In the genomic region with DNA sequence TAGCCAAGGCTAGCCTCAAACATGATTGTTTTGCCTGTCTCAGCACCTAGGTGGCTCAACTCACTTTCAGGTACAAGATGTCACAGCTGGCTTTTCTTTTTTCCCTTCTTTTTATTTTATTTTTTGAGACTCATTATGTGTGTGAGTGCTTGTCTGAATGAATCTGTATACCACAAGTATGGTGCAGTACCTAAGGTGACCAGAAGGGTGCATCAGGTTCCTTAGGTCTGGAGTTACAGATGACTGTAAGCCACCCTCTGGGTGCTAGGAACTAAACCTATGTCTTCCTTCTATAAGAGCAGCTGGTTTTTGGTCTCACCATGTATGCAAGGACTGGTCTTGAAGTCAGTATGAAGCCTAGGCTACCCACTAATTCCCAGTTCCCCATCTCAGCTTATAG, we compare ENCODE assay signal across 13 mouse cellular contexts. TPM values are rescaled to one million over a fixed set of nuclear protein-coding genes. Genes with fewer than 3 reads are reported as not detected.
DNase-seq lines count a peak whose midpoint lies in the region; ATAC-seq and TF ChIP-seq lines count a peak whose summit lies in the region.
"Had no signal": no experiment of that assay in that cellular context is flagged by ENCODE, and none has a peak within 500 bp of the region (broad histone marks: within the 10 kb centered on the region; RNA-seq: fewer than 3 reads in every experiment).

No protein-coding gene starts in this region.

- TF ChIP-seq CTCF in liver, postnatal 0 days (IDR thresholded peaks at IDR 0.05; ENCODE audit: low read depth), result peak; percentile 63

- H3K4me1 ChIP-seq in liver, postnatal 0 days (ENCODE audit: insufficient read depth), result no peaks in the 10 kb centered on the region
- no peaks in the 10 kb centered on the region for H3K4me1 ChIP-seq in liver, embryonic 12.5 days
- no peaks in the 10 kb centered on the region for H3K4me1 ChIP-seq in limb, embryonic 10.5 days

- peak; percentile 52 for DNase-seq in CD4-positive, CD25-positive, alpha-beta regulatory T cell, adult 2 months (ENCODE audit: low read depth, low spot score)
- DNase-seq in liver, postnatal 0 days, result no peak
- peak; percentile 73 for DNase-seq in R1 (ENCODE audit: low read depth, low spot score)
- DNase-seq in retina, postnatal 1 day, result peak; percentile 40
- DNase-seq in limb, embryonic 10.5 days (ENCODE audit: low spot score), result no peak
- no peak for DNase-seq in kidney, postnatal 4 days
- DNase-seq: cerebellum, adult 9-10 months; heart, postnatal 14 days; lung, postnatal 14 days had no signal

- no peak overlapping the region for H3K9ac ChIP-seq in liver, postnatal 0 days (replicated peaks)
- no peak overlapping the region for H3K9ac ChIP-seq in liver, embryonic 12.5 days
- H3K9ac ChIP-seq: neural tube, embryonic 13.5 days had no signal

- no peaks in the 10 kb centered on the region for H3K9me3 ChIP-seq in liver, postnatal 0 days (ENCODE audit: low read length)
- H3K9me3 ChIP-seq in liver, embryonic 12.5 days (replicated peaks), result no peaks in the 10 kb centered on the region
- no peaks in the 10 kb centered on the region for H3K9me3 ChIP-seq in limb, embryonic 10.5 days (replicated peaks)
- H3K9me3 ChIP-seq: neural tube, embryonic 13.5 days had no signal

- H3K4me2 ChIP-seq in liver, postnatal 0 days (ENCODE audit: low read depth, low read length), result no peak overlapping the region
- H3K4me2 ChIP-seq in liver, embryonic 12.5 days, result no peak overlapping the region
- H3K4me2 ChIP-seq: neural tube, embryonic 13.5 days had no signal

- no peaks in the 10 kb centered on the region for H3K27me3 ChIP-seq in liver, postnatal 0 days (ENCODE audit: insufficient read depth, low read length)
- no peaks in the 10 kb centered on the region for H3K27me3 ChIP-seq in liver, embryonic 12.5 days (replicated peaks)
- no peaks in the 10 kb centered on the region for H3K27me3 ChIP-seq in limb, embryonic 10.5 days (ENCODE audit: low read depth, poor library complexity, severe bottlenecking)
- H3K27me3 ChIP-seq: neural tube, embryonic 13.5 days had no signal

- H3K4me3 ChIP-seq in liver, postnatal 0 days (ENCODE audit: low read depth, low read length), result no peak overlapping the region
- H3K4me3 ChIP-seq in liver, embryonic 12.5 days, result no peak overlapping the region
- no peak overlapping the region for H3K4me3 ChIP-seq in limb, embryonic 10.5 days
- H3K4me3 ChIP-seq: neural tube, embryonic 13.5 days had no signal

- no peak for TF ChIP-seq EP300 in liver, postnatal 0 days (IDR thresholded peaks at IDR 0.05; ENCODE audit: low read depth)

- H3K36me3 ChIP-seq in liver, postnatal 0 days (replicated peaks; ENCODE audit: insufficient read depth, low read length), result peaks cover 92% of the 10 kb centered on the region
- peaks cover 99% of the 10 kb centered on the region for H3K36me3 ChIP-seq in liver, embryonic 12.5 days
- H3K36me3 ChIP-seq in limb, embryonic 10.5 days, result peaks cover 96% of the 10 kb centered on the region

- no peak for ATAC-seq in CD4-positive, CD25-positive, alpha-beta regulatory T cell, adult 4 months
- no peak for ATAC-seq in liver, postnatal 0 days
- ATAC-seq in liver, embryonic 12.5 days, result no peak

- no peak overlapping the region for H3K27ac ChIP-seq in liver, postnatal 0 days (ENCODE audit: low read depth)
- no peak overlapping the region for H3K27ac ChIP-seq in liver, embryonic 12.5 days
- H3K27ac ChIP-seq in limb, embryonic 10.5 days, result no peak overlapping the region
- H3K27ac ChIP-seq: neural tube, embryonic 13.5 days had no signal

RNA-seq across cellular contexts. Expression of a gene that starts 19.8 kb away (rescaled TPM):
- polyA plus RNA-seq in CD4-positive, CD25-positive, alpha-beta regulatory T cell, adult 4 months (2017; shearing (Covaris generic)), result 10 to 100 TPM; 17.6 to 18.2 TPM
- polyA plus RNA-seq in liver, postnatal 0 days (2015; fragmentation: Nextera tagmentation; extraction: Ambion mirVana), result 28.6 and 31.9 TPM in 2 replicates
- polyA plus RNA-seq in liver, embryonic 12.5 days (2016; fragmentation: Nextera tagmentation; extraction: Ambion mirVana), result 93.4 and 96.3 TPM in 2 replicates
- polyA plus RNA-seq in limb, embryonic 10.5 days (2016; fragmentation: Nextera tagmentation; extraction: Ambion mirVana), result 128 and 138 TPM in 2 replicates

RNA-seq across cellular contexts. Expression of a gene that starts 30.4 kb away (rescaled TPM):
- polyA plus RNA-seq in CD4-positive, CD25-positive, alpha-beta regulatory T cell, adult 4 months (2017; shearing (Covaris generic)), result not detected
- not detected in 2 replicates for polyA plus RNA-seq in liver, postnatal 0 days (2015; fragmentation: Nextera tagmentation; extraction: Ambion mirVana)
- polyA plus RNA-seq in liver, embryonic 12.5 days (2016; fragmentation: Nextera tagmentation; extraction: Ambion mirVana), result not detected in 2 replicates
- not detected in 2 replicates for polyA plus RNA-seq in limb, embryonic 10.5 days (2016; fragmentation: Nextera tagmentation; extraction: Ambion mirVana)
- polyA plus RNA-seq: kidney, embryonic 16.5 days had no signal

RNA-seq across cellular contexts. Expression of a gene that starts 38.5 kb away (rescaled TPM):
- under 1 TPM in 1 of 2 experiments, not detected in 1; 0.52 TPM for polyA plus RNA-seq in CD4-positive, CD25-positive, alpha-beta regulatory T cell, adult 4 months (2017; shearing (Covaris generic))
- polyA plus RNA-seq in liver, postnatal 0 days (2015; fragmentation: Nextera tagmentation; extraction: Ambion mirVana), result 0.38 and 0.54 TPM in 2 replicates
- polyA plus RNA-seq in liver, embryonic 12.5 days (2016; fragmentation: Nextera tagmentation; extraction: Ambion mirVana), result 1.8 and 2.0 TPM in 2 replicates
- 1.1 TPM in 2 replicates for polyA plus RNA-seq in limb, embryonic 10.5 days (2016; fragmentation: Nextera tagmentation; extraction: Ambion mirVana)

RNA-seq across cellular contexts. Expression of a gene that starts 41.0 kb away (rescaled TPM):
- polyA plus RNA-seq in CD4-positive, CD25-positive, alpha-beta regulatory T cell, adult 4 months (2017; shearing (Covaris generic)), result not detected
- polyA plus RNA-seq in liver, postnatal 0 days (2015; fragmentation: Nextera tagmentation; extraction: Ambion mirVana), result 0.14 TPM in 1 of 2 replicates, not detected in the other
- polyA plus RNA-seq in liver, embryonic 12.5 days (2016; fragmentation: Nextera tagmentation; extraction: Ambion mirVana), result 0.41 and 1.2 TPM in 2 replicates
- not detected in 2 replicates for polyA plus RNA-seq in limb, embryonic 10.5 days (2016; fragmentation: Nextera tagmentation; extraction: Ambion mirVana)

RNA-seq across cellular contexts. Expression of a gene that starts 52.8 kb away (rescaled TPM):
- polyA plus RNA-seq in CD4-positive, CD25-positive, alpha-beta regulatory T cell, adult 4 months (2017; shearing (Covaris generic)), result not detected
- polyA plus RNA-seq in liver, postnatal 0 days (2015; fragmentation: Nextera tagmentation; extraction: Ambion mirVana), result not detected in 2 replicates
- polyA plus RNA-seq in liver, embryonic 12.5 days (2016; fragmentation: Nextera tagmentation; extraction: Ambion mirVana), result not detected in 2 replicates
- polyA plus RNA-seq in limb, embryonic 10.5 days (2016; fragmentation: Nextera tagmentation; extraction: Ambion mirVana), result not detected in 2 replicates
- polyA plus RNA-seq: neural tube, embryonic 13.5 days had no signal

Comparison
In these comparisons a context has a peak if more than half of its experiments do, and no peak if none do; other contexts are left out.
1. DNase-seq: peak in CD4-positive, CD25-positive, alpha-beta regulatory T cell, adult 2 months (single experiment), R1 (single experiment) and retina, postnatal 1 day (single experiment); none in liver, postnatal 0 days (single experiment), limb, embryonic 10.5 days (single experiment) and kidney, postnatal 4 days (0 of 2).